Mouse (Mus musculus) MEL (cell line): ENCODE measurements around the gene Nptxr. TPM values are rescaled to one million over a fixed set of nuclear protein-coding genes. Genes with fewer than 3 reads are reported as not detected.

Source experiments
- DNase-seq: peaks from one replicate; pipeline ENCODE4 v3.0.0; 2011; ENCODE audit warnings: low read depth, low spot score
- H3K27ac ChIP-seq: 2 replicates; pipeline ENCODE4 v1.5.1; 2012; ENCODE audit warnings: low read depth, mild to moderate bottlenecking, control low read depth, low read length, moderate library complexity; ENCODE audit not compliant: control insufficient read depth
- H3K27me3 ChIP-seq, 2 experiments: fragments of 150-350 bp in 1 of 2; sonication (generic) in 1 of 2; 2 replicates each; pipeline ENCODE4 v1.6.1; 2012; ENCODE audit warnings: low read length in 2 of 2, mild to moderate bottlenecking in 2 of 2, improper control_type of control experiment in 1 of 2, moderate library complexity in 1 of 2; ENCODE audit not compliant: insufficient read depth in 2 of 2, control insufficient read depth in 1 of 2
- H3K36me3 ChIP-seq, 2 experiments: 2 replicates each; pipeline ENCODE4 v1.6.1; 2012 to 2014; ENCODE audit warnings: low read length in 2 of 2, improper control_type of control experiment in 1 of 2, inconsistent platforms in 1 of 2, mild to moderate bottlenecking in 1 of 2; ENCODE audit not compliant: insufficient read depth in 2 of 2, control insufficient read depth in 1 of 2
- H3K4me1 ChIP-seq, 2 experiments: fragments of 150-350 bp in 1 of 2; sonication (generic) in 1 of 2; 2 replicates each; pipeline ENCODE4 v1.6.1; 2012; ENCODE audit warnings: low read length in 2 of 2, improper control_type of control experiment in 1 of 2, mild to moderate bottlenecking in 1 of 2; ENCODE audit not compliant: insufficient read depth in 2 of 2, control insufficient read depth in 1 of 2
- H3K4me3 ChIP-seq, 2 experiments: fragments of 150-350 bp in 1 of 2; sonication (generic) in 1 of 2; 2 replicates each; pipeline ENCODE4 v1.5.1; 2012; ENCODE audit warnings: low read depth in 2 of 2, low read length in 2 of 2, mild to moderate bottlenecking in 2 of 2, moderate library complexity in 2 of 2, control low read depth in 1 of 2, improper control_type of control experiment in 1 of 2; ENCODE audit not compliant: control insufficient read depth in 1 of 2, insufficient read depth in 1 of 2
- H3K79me2 ChIP-seq: 2 replicates; pipeline ENCODE4 v1.6.1; 2012; ENCODE audit warnings: mild to moderate bottlenecking, low read length, moderate library complexity; ENCODE audit not compliant: control insufficient read depth, poor library complexity, insufficient read depth
- H3K9ac ChIP-seq: 2 replicates; pipeline ENCODE4 v1.6.1; 2012; ENCODE audit warnings: low read depth, mild to moderate bottlenecking, control low read depth, low read length, moderate library complexity; ENCODE audit not compliant: control insufficient read depth, poor library complexity, severe bottlenecking
- H3K9me3 ChIP-seq: fragments of 150-350 bp; sonication (generic); replicated peaks from 2 replicates; pipeline ENCODE4 v1.6.1; 2012; ENCODE audit warnings: mild to moderate bottlenecking, low read length, improper control_type of control experiment, moderate library complexity; ENCODE audit not compliant: insufficient read depth
- CTCF ChIP-seq, 3 experiments: IDR thresholded peaks in 2 of 3; conservative IDR thresholded peaks in 1 of 3; 2 replicates each; pipeline ENCODE4 v1.5.1; 2011 to 2012; ENCODE audit warnings: low read length in 3 of 3, low read depth in 2 of 3, mild to moderate bottlenecking in 2 of 3, improper control_type of control experiment in 1 of 3, inconsistent platforms in 1 of 3, mixed read lengths in 1 of 3, moderate library complexity in 1 of 3; ENCODE audit not compliant: control insufficient read depth in 1 of 3, insufficient read depth in 1 of 3, poor library complexity in 1 of 3, severe bottlenecking in 1 of 3
- E2F4 ChIP-seq: IDR thresholded peaks from 2 replicates; pipeline ENCODE4 v1.6.1; 2011; ENCODE audit warnings: low read depth, low read length, improper control_type of control experiment, borderline replicate concordance
- ELF1 ChIP-seq: IDR thresholded peaks from 2 replicates; pipeline ENCODE4 v1.6.1; 2014; ENCODE audit warnings: low read depth, mild to moderate bottlenecking, inconsistent platforms, low read length, improper control_type of control experiment, moderate library complexity
- GABPA ChIP-seq: IDR thresholded peaks from 2 replicates; pipeline ENCODE4 v1.6.1; 2012; ENCODE audit warnings: low read depth, mild to moderate bottlenecking, inconsistent platforms, low read length, improper control_type of control experiment, moderate library complexity
- HCFC1 ChIP-seq: IDR thresholded peaks from 2 replicates; pipeline ENCODE4 v1.6.1; 2012; ENCODE audit warnings: low read depth, mild to moderate bottlenecking, inconsistent platforms, low read length, improper control_type of control experiment, moderate library complexity
- JUND ChIP-seq: IDR thresholded peaks from 2 replicates; pipeline ENCODE4 v1.6.1; 2011; ENCODE audit warnings: low read depth, mild to moderate bottlenecking, improper control_type of control experiment, low read length
- MAFK ChIP-seq: IDR thresholded peaks from 2 replicates; pipeline ENCODE4 v1.6.1; 2011; ENCODE audit warnings: low read depth, mild to moderate bottlenecking, low read length, improper control_type of control experiment, borderline replicate concordance
- MAZ ChIP-seq: IDR thresholded peaks from 2 replicates; pipeline ENCODE4 v1.6.1; 2012; ENCODE audit warnings: low read depth, mild to moderate bottlenecking, inconsistent platforms, low read length, improper control_type of control experiment
- MYB ChIP-seq: IDR thresholded peaks from 2 replicates; pipeline ENCODE4 v1.6.1; 2011; ENCODE audit warnings: mild to moderate bottlenecking, low read depth, low read length, improper control_type of control experiment
- POLR2AphosphoS2 ChIP-seq: IDR thresholded peaks from 2 replicates; pipeline ENCODE4 v1.6.1; 2011; ENCODE audit warnings: low read length, improper control_type of control experiment
- RAD21 ChIP-seq: IDR thresholded peaks from 2 replicates; pipeline ENCODE4 v1.6.1; 2011; ENCODE audit warnings: mild to moderate bottlenecking, low read depth, low read length, improper control_type of control experiment
- SIN3A ChIP-seq: IDR thresholded peaks from 2 replicates; pipeline ENCODE4 v1.6.1; 2012; ENCODE audit warnings: low read length, improper control_type of control experiment, inconsistent platforms
- SMC3 ChIP-seq: IDR thresholded peaks from 2 replicates; pipeline ENCODE4 v1.6.1; 2011; ENCODE audit warnings: low read depth, low read length, improper control_type of control experiment
- TBP ChIP-seq: IDR thresholded peaks from 2 replicates; pipeline ENCODE4 v1.8.0; 2011; ENCODE audit warnings: low read depth, low read length, improper control_type of control experiment
- TCF12 ChIP-seq: IDR thresholded peaks from 2 replicates; pipeline ENCODE4 v1.6.1; 2014; ENCODE audit warnings: low read depth, mild to moderate bottlenecking, inconsistent platforms, low read length, improper control_type of control experiment, moderate library complexity
- USF2 ChIP-seq, 2 experiments: IDR thresholded peaks; 2 replicates each; pipeline ENCODE4 v1.6.1; 2011 to 2012; ENCODE audit warnings: improper control_type of control experiment in 2 of 2, low read length in 2 of 2, borderline replicate concordance in 1 of 2, inconsistent platforms in 1 of 2, low read depth in 1 of 2, mild to moderate bottlenecking in 1 of 2; ENCODE audit not compliant: insufficient read depth in 1 of 2
- ZC3H11A ChIP-seq: IDR thresholded peaks from 2 replicates; pipeline ENCODE4 v1.6.1; 2012; ENCODE audit warnings: low read depth, mild to moderate bottlenecking, inconsistent platforms, low read length, improper control_type of control experiment
- ZKSCAN1 ChIP-seq: IDR thresholded peaks from 2 replicates; pipeline ENCODE4 v1.6.1; 2012; ENCODE audit warnings: low read depth, mild to moderate bottlenecking, inconsistent platforms, low read length, improper control_type of control experiment, moderate library complexity
- ZNF384 ChIP-seq: IDR thresholded peaks from 2 replicates; pipeline ENCODE4 v1.6.1; 2012; ENCODE audit warnings: low read depth, mild to moderate bottlenecking, inconsistent platforms, low read length, improper control_type of control experiment
- polyA plus RNA-seq, 2 experiments: library from polyadenylated mRNA; stranded (reverse) in 1 of 2; unstranded in 1 of 2; fragments of >175 nt in 1 of 2; fragments of >200 nt in 1 of 2; gene quantifications; 2 replicates each; pipeline versions ENCODE4 v1.2.1 to v1.2.4; 2012; ENCODE audit warnings: low replicate concordance in 2 of 2, low read depth in 1 of 2; ENCODE audit not compliant: insufficient read length in 2 of 2, insufficient read depth in 1 of 2, missing spikeins in 1 of 2
- total RNA-seq: library from RNA; depleted of rRNA; stranded (reverse); fragments of 300-350 nt; gene quantifications from 2 replicates; pipeline ENCODE4 v1.2.3, GENCODE M21; 2012

Gene Nptxr
- total and polyA plus RNA-seq, 3 experiments = 0.04 to 0.33 TPM; not detected in 1

GRCm38 (mm10) chr15:79833251-79834050 lies 28.9 kb upstream of the Nptxr start:
- peaks cover 0 to 2% of the 10 kb centered on the region in 2 experiments; a peak in 2 of 4 replicates for H3K27me3 ChIP-seq
- peak overlapping the region; percentile 83 to 90 for H3K4me3 ChIP-seq
- H3K36me3 ChIP-seq = peaks cover 0 to 13% of the 10 kb centered on the region in 2 experiments; a peak in 3 of 4 replicates
- DNase-seq = peak; percentile 49
- peaks cover 19% of the 10 kb centered on the region for H3K79me2 ChIP-seq
- TF ChIP-seq MYB (no peak), CTCF (IDR thresholded peaks at IDR 0.05 in 2 of 3, conservative IDR thresholded peaks at IDR 0.05 in 1 of 3; ENCODE audit: control insufficient read depth in 1 of 3, insufficient read depth in 1 of 3, low read depth in 2 of 3, low read length in 3 of 3, poor library complexity in 1 of 3, severe bottlenecking in 1 of 3) (no peak), ELF1 (0 out of 2 replicates have a peak, but pooled peaks have one; percentile 33), ZKSCAN1 (no peak), TCF12 (no peak), JUND (no peak), MAZ (peak; percentile 23; the same call in 1 of the 2 replicates), SMC3 (no peak), GABPA (no peak), ZC3H11A (no peak), MAFK (no peak), HCFC1 (peak; percentile 13; the same call in 1 of the 2 replicates), USF2 (IDR thresholded peaks at IDR 0.05; ENCODE audit: borderline replicate concordance in 1 of 2, insufficient read depth in 1 of 2, low read depth in 1 of 2, low read length in 2 of 2) (no peak), ZNF384 (peak; percentile 72)
- TF ChIP-seq, all 39 proteins: peak for 4
- Histone ChIP-seq H3K27ac (peak overlapping the region; percentile 72), H3K9me3 (no peaks in the 10 kb centered on the region), H3K4me1 (peaks cover 0 to 15% of the 10 kb centered on the region in 2 experiments; a peak in 1 of 4 replicates), H3K9ac (peak overlapping the region; percentile 95)

- Histone ChIP-seq H3K27ac (peak overlapping the region; percentile 72), H3K36me3 (peaks cover 0 to 13% of the 10 kb centered on the region in 2 experiments; a peak in 3 of 4 replicates), H3K9me3 (no peaks in the 10 kb centered on the region), H3K27me3 (no peaks in the 10 kb centered on the region), H3K4me1 (peaks cover 0 to 15% of the 10 kb centered on the region in 2 experiments; a peak in 1 of 4 replicates), H3K9ac (peak overlapping the region; percentile 95), H3K4me3 (peak overlapping the region; percentile 83 to 90), H3K79me2 (peaks cover 19% of the 10 kb centered on the region)
- DNase-seq = peak; percentile 82
- TF ChIP-seq SMC3 (peak; percentile 50), TCF12 (no peak), ZKSCAN1 (no peak), CTCF (IDR thresholded peaks at IDR 0.05 in 2 of 3, conservative IDR thresholded peaks at IDR 0.05 in 1 of 3; ENCODE audit: control insufficient read depth in 1 of 3, insufficient read depth in 1 of 3, low read depth in 2 of 3, low read length in 3 of 3, poor library complexity in 1 of 3, severe bottlenecking in 1 of 3) (peak; percentile 79 to 91 (median 87)), SIN3A (peak; percentile 57; the same call in 1 of the 2 replicates), E2F4 (no peak), TBP (0 out of 2 replicates have a peak, but pooled peaks have one; percentile 14), RAD21 (peak; percentile 43), POLR2AphosphoS2 (no peak)
Observed at GRCm38 (mm10) chr15:79832064-79832900, 27.7 kb upstream of the Nptxr start.
